30 mouse cellular contexts compared by ENCODE assay signal in genomic region chr7:46146675-46147308, GRCm38 (mm10). TPM values are rescaled to one million over a fixed set of nuclear protein-coding genes. Genes with fewer than 3 reads are reported as not detected.
DNase-seq lines count a peak whose midpoint lies in the region; ATAC-seq and TF ChIP-seq lines count a peak whose summit lies in the region.
"Had no signal": no experiment of that assay in that cellular context is flagged by ENCODE, and none has a peak within 500 bp of the region (broad histone marks: within the 10 kb centered on the region; RNA-seq: fewer than 3 reads in every experiment).

No protein-coding gene starts in this region.

- no peaks in the 10 kb centered on the region for H3K9me3 ChIP-seq in forebrain, embryonic 12.5 days
- no peaks in the 10 kb centered on the region for H3K9me3 ChIP-seq in forebrain, embryonic 11.5 days (ENCODE audit: control insufficient read depth, low read length)
- H3K9me3 ChIP-seq in hindbrain, embryonic 15.5 days: no peaks in the 10 kb centered on the region
- H3K9me3 ChIP-seq in hindbrain, postnatal 0 days (ENCODE audit: low read length): no peaks in the 10 kb centered on the region
- no peaks in the 10 kb centered on the region for H3K9me3 ChIP-seq in forebrain, embryonic 15.5 days
- H3K9me3 ChIP-seq in midbrain, postnatal 0 days (ENCODE audit: low read length): no peaks in the 10 kb centered on the region
- H3K9me3 ChIP-seq: embryonic facial prominence, embryonic 10.5 days; embryonic facial prominence, embryonic 15.5 days; heart, embryonic 12.5 days; limb, embryonic 12.5 days; liver, embryonic 15.5 days; lung, embryonic 15.5 days had no signal

- H3K27me3 ChIP-seq in forebrain, embryonic 12.5 days: no peaks in the 10 kb centered on the region; the same call in 1 of the 2 replicates
- H3K27me3 ChIP-seq in forebrain, embryonic 11.5 days (ENCODE audit: control insufficient read depth, insufficient read depth, low read length): no peaks in the 10 kb centered on the region
- no peaks in the 10 kb centered on the region for H3K27me3 ChIP-seq in hindbrain, embryonic 15.5 days
- H3K27me3 ChIP-seq in hindbrain, postnatal 0 days (ENCODE audit: insufficient read depth, low read length): no peaks in the 10 kb centered on the region
- no peaks in the 10 kb centered on the region for H3K27me3 ChIP-seq in forebrain, embryonic 15.5 days
- no peaks in the 10 kb centered on the region for H3K27me3 ChIP-seq in midbrain, postnatal 0 days (ENCODE audit: insufficient read depth, low read length)
- H3K27me3 ChIP-seq: embryonic facial prominence, embryonic 15.5 days; heart, embryonic 12.5 days; limb, embryonic 12.5 days; liver, embryonic 15.5 days; lung, embryonic 15.5 days had no signal

- WGBS in forebrain, embryonic 12.5 days: 55% methylated on average over 7 of the region's 7 CpGs
- WGBS in forebrain, embryonic 11.5 days: 81% methylated on average over 7 of the region's 7 CpGs
- 52% methylated on average over 7 of the region's 7 CpGs for WGBS in hindbrain, embryonic 15.5 days
- WGBS in hindbrain, postnatal 0 days: 47% methylated on average over 7 of the region's 7 CpGs
- 42% methylated on average over 7 of the region's 7 CpGs for WGBS in forebrain, embryonic 15.5 days
- 50% methylated on average over 7 of the region's 7 CpGs for WGBS in midbrain, postnatal 0 days

- TF ChIP-seq CTCF in hindbrain, postnatal 0 days (IDR thresholded peaks at IDR 0.05; ENCODE audit: low read depth): no peak
- no peak for TF ChIP-seq CTCF in midbrain, postnatal 0 days (IDR thresholded peaks at IDR 0.05)

- H3K27ac ChIP-seq in forebrain, embryonic 12.5 days: peak overlapping the region; percentile 65
- H3K27ac ChIP-seq in forebrain, embryonic 11.5 days (ENCODE audit: low read depth, low read length): no peak overlapping the region
- 0 out of 2 replicates have a peak overlapping the region, but pooled peaks have one; percentile 27 for H3K27ac ChIP-seq in hindbrain, embryonic 15.5 days (replicated peaks)
- no peak overlapping the region; the same call in 1 of the 2 replicates for H3K27ac ChIP-seq in hindbrain, postnatal 0 days
- peak overlapping the region; percentile 81 for H3K27ac ChIP-seq in forebrain, embryonic 15.5 days (replicated peaks)
- H3K27ac ChIP-seq in midbrain, postnatal 0 days (ENCODE audit: low read depth, low read length): 0 out of 2 replicates have a peak overlapping the region, but pooled peaks have one; percentile 27
- H3K27ac ChIP-seq: embryonic facial prominence, embryonic 10.5 days; embryonic facial prominence, embryonic 15.5 days; heart, adult 2 months; layer of hippocampus, adult 2 months; left cerebral cortex, adult 2 months; limb, embryonic 12.5 days; liver, embryonic 15.5 days; lung, embryonic 15.5 days had no signal

- DNase-seq in forebrain, embryonic 11.5 days (ENCODE audit: low spot score): no peak
- DNase-seq in hindbrain, postnatal 0 days (ENCODE audit: low spot score): no peak
- DNase-seq in midbrain, postnatal 0 days (ENCODE audit: low spot score): no peak
- DNase-seq in urinary bladder, adult 2 months (ENCODE audit: low spot score): no peak
- DNase-seq: adrenal gland, adult 2 months; adrenal gland, postnatal 36 days; cerebellum, adult 2 months; cerebellum, postnatal 25 days; heart, adult 2 months; heart, postnatal 4 days; kidney, adult 18-20 months; kidney, postnatal 36 days; retina, postnatal 1 day; right cerebral cortex, postnatal 14 days had no signal

- H3K9ac ChIP-seq in forebrain, embryonic 12.5 days: no peak overlapping the region
- H3K9ac ChIP-seq in forebrain, embryonic 11.5 days (ENCODE audit: low read length): no peak overlapping the region
- no peak overlapping the region for H3K9ac ChIP-seq in hindbrain, embryonic 15.5 days
- H3K9ac ChIP-seq in hindbrain, postnatal 0 days (replicated peaks; ENCODE audit: low read length): no peak overlapping the region
- H3K9ac ChIP-seq in forebrain, embryonic 15.5 days (replicated peaks): no peak overlapping the region
- H3K9ac ChIP-seq in midbrain, postnatal 0 days (replicated peaks; ENCODE audit: low read length, poor library complexity, severe bottlenecking): no peak overlapping the region
- H3K9ac ChIP-seq: embryonic facial prominence, embryonic 15.5 days; heart, embryonic 12.5 days; limb, embryonic 12.5 days; liver, embryonic 15.5 days; lung, embryonic 15.5 days had no signal

- 0 out of 2 replicates have a peak, but pooled peaks cover 3% of the 10 kb centered on the region for H3K4me1 ChIP-seq in forebrain, embryonic 12.5 days
- no peaks in the 10 kb centered on the region for H3K4me1 ChIP-seq in forebrain, embryonic 11.5 days (replicated peaks; ENCODE audit: control insufficient read depth, insufficient read depth, low read length)
- peaks cover 10% of the 10 kb centered on the region; the same call in 1 of the 2 replicates for H3K4me1 ChIP-seq in hindbrain, embryonic 15.5 days (replicated peaks)
- H3K4me1 ChIP-seq in hindbrain, postnatal 0 days (ENCODE audit: insufficient read depth, low read length): no peaks in the 10 kb centered on the region; the same call in 1 of the 2 replicates
- H3K4me1 ChIP-seq in forebrain, embryonic 15.5 days: peaks cover 13% of the 10 kb centered on the region
- H3K4me1 ChIP-seq in midbrain, postnatal 0 days (ENCODE audit: insufficient read depth, low read length): no peaks in the 10 kb centered on the region; the same call in 1 of the 2 replicates
- H3K4me1 ChIP-seq: embryonic facial prominence, embryonic 10.5 days; embryonic facial prominence, embryonic 15.5 days; heart, embryonic 12.5 days; limb, embryonic 12.5 days; liver, embryonic 15.5 days; lung, embryonic 15.5 days had no signal

- ATAC-seq in forebrain, embryonic 12.5 days (ENCODE audit: low FRiP score): no peak
- no peak for ATAC-seq in forebrain, embryonic 11.5 days (replicated peaks; ENCODE audit: low FRiP score)
- ATAC-seq in hindbrain, embryonic 15.5 days (ENCODE audit: low FRiP score, low read depth): no peak
- ATAC-seq in hindbrain, postnatal 0 days: no peak
- peak; percentile 52 for ATAC-seq in forebrain, embryonic 15.5 days (replicated peaks)
- ATAC-seq in midbrain, postnatal 0 days (ENCODE audit: low FRiP score): 0 out of 2 replicates have a peak, but pooled peaks have one; percentile 47
- ATAC-seq: activated CD4-positive, CD25-positive, alpha-beta regulatory T cell, adult 4 months had no signal

- H3K4me3 ChIP-seq in forebrain, embryonic 12.5 days (replicated peaks): no peak overlapping the region
- H3K4me3 ChIP-seq in forebrain, embryonic 11.5 days (ENCODE audit: low read depth, low read length): no peak overlapping the region
- H3K4me3 ChIP-seq in hindbrain, embryonic 15.5 days: no peak overlapping the region
- no peak overlapping the region for H3K4me3 ChIP-seq in hindbrain, postnatal 0 days (ENCODE audit: low read length)
- no peak overlapping the region for H3K4me3 ChIP-seq in forebrain, embryonic 15.5 days
- H3K4me3 ChIP-seq in midbrain, postnatal 0 days (ENCODE audit: low read depth, low read length): no peak overlapping the region
- H3K4me3 ChIP-seq: embryonic facial prominence, embryonic 10.5 days; embryonic facial prominence, embryonic 15.5 days; heart, adult 2 months; heart, embryonic 12.5 days; layer of hippocampus, adult 2 months; left cerebral cortex, adult 2 months; limb, embryonic 12.5 days; liver, embryonic 15.5 days; lung, embryonic 15.5 days had no signal

- H3K4me2 ChIP-seq in forebrain, embryonic 12.5 days: no peak overlapping the region
- no peak overlapping the region for H3K4me2 ChIP-seq in forebrain, embryonic 11.5 days (ENCODE audit: low read depth, low read length, severe bottlenecking)
- H3K4me2 ChIP-seq in hindbrain, embryonic 15.5 days: no peak overlapping the region
- H3K4me2 ChIP-seq in hindbrain, postnatal 0 days (ENCODE audit: low read depth, low read length): no peak overlapping the region
- no peak overlapping the region for H3K4me2 ChIP-seq in forebrain, embryonic 15.5 days (replicated peaks)
- H3K4me2 ChIP-seq in midbrain, postnatal 0 days (ENCODE audit: low read depth, low read length, poor library complexity, severe bottlenecking): no peak overlapping the region
- H3K4me2 ChIP-seq: embryonic facial prominence, embryonic 15.5 days; heart, embryonic 12.5 days; limb, embryonic 12.5 days; liver, embryonic 15.5 days; lung, embryonic 15.5 days had no signal

- no peaks in the 10 kb centered on the region for H3K36me3 ChIP-seq in forebrain, embryonic 12.5 days (replicated peaks)
- no peaks in the 10 kb centered on the region for H3K36me3 ChIP-seq in forebrain, embryonic 11.5 days (ENCODE audit: control insufficient read depth, insufficient read depth, low read length)
- H3K36me3 ChIP-seq in hindbrain, embryonic 15.5 days: no peaks in the 10 kb centered on the region
- H3K36me3 ChIP-seq in hindbrain, postnatal 0 days (ENCODE audit: insufficient read depth, low read length): no peaks in the 10 kb centered on the region
- H3K36me3 ChIP-seq in forebrain, embryonic 15.5 days: no peaks in the 10 kb centered on the region
- no peaks in the 10 kb centered on the region for H3K36me3 ChIP-seq in midbrain, postnatal 0 days (ENCODE audit: insufficient read depth, low read length)
- H3K36me3 ChIP-seq: embryonic facial prominence, embryonic 10.5 days; embryonic facial prominence, embryonic 15.5 days; heart, embryonic 12.5 days; limb, embryonic 12.5 days; liver, embryonic 15.5 days; lung, embryonic 15.5 days had no signal

RNA-seq across cellular contexts. Expression of gene Abcc8, which starts 33.0 kb away (rescaled TPM):
- 1.4 and 2.5 TPM in 2 replicates for polyA plus RNA-seq in forebrain, embryonic 12.5 days (2016; fragmentation: Nextera tagmentation; extraction: Ambion mirVana)
- polyA plus RNA-seq in forebrain, embryonic 11.5 days (2014; fragmentation: Nextera tagmentation; extraction: Ambion mirVana): 0.55 and 0.79 TPM in 2 replicates
- 6.9 and 11.4 TPM in 2 replicates for polyA plus RNA-seq in hindbrain, embryonic 15.5 days (2015; fragmentation: Nextera tagmentation; extraction: Ambion mirVana)
- total RNA-seq in hindbrain, postnatal 0 days (2014; rRNA removed): 21.7 and 29.8 TPM in 2 replicates
- polyA plus RNA-seq in hindbrain, postnatal 0 days (2015; fragmentation: Nextera tagmentation; extraction: Ambion mirVana): 10.1 and 11.2 TPM in 2 replicates
- polyA plus RNA-seq in forebrain, embryonic 15.5 days (2015; fragmentation: Nextera tagmentation; extraction: Ambion mirVana): 30.1 and 31.8 TPM in 2 replicates
- total RNA-seq in midbrain, postnatal 0 days (2014; rRNA removed): 13.1 and 18.7 TPM in 2 replicates
- polyA plus RNA-seq in midbrain, postnatal 0 days (2015; fragmentation: Nextera tagmentation; extraction: Ambion mirVana): 7.2 and 9.6 TPM in 2 replicates
- polyA plus RNA-seq in urinary bladder, adult 2 months (2012; rRNA removed): 0.32 and 0.54 TPM in 2 replicates
- total RNA-seq: CH12.LX; liver, adult 2 months; megakaryocyte, adult 5-6 weeks had no signal
- polyA plus RNA-seq: activated CD4-positive, CD25-positive, alpha-beta regulatory T cell, adult 4 months; C2C12; liver, adult 2 months had no signal

RNA-seq across cellular contexts. Expression of gene Kcnj11, which starts 46.2 kb away (rescaled TPM):
- 0.46 and 0.81 TPM in 2 replicates for polyA plus RNA-seq in forebrain, embryonic 12.5 days (2016; fragmentation: Nextera tagmentation; extraction: Ambion mirVana)
- 0.20 and 0.48 TPM in 2 replicates for polyA plus RNA-seq in forebrain, embryonic 11.5 days (2014; fragmentation: Nextera tagmentation; extraction: Ambion mirVana)
- polyA plus RNA-seq in hindbrain, embryonic 15.5 days (2015; fragmentation: Nextera tagmentation; extraction: Ambion mirVana): 2.5 and 3.3 TPM in 2 replicates
- 13.2 and 18.7 TPM in 2 replicates for total RNA-seq in hindbrain, postnatal 0 days (2014; rRNA removed)
- 2.4 and 3.0 TPM in 2 replicates for polyA plus RNA-seq in hindbrain, postnatal 0 days (2015; fragmentation: Nextera tagmentation; extraction: Ambion mirVana)
- 4.8 and 5.2 TPM in 2 replicates for polyA plus RNA-seq in forebrain, embryonic 15.5 days (2015; fragmentation: Nextera tagmentation; extraction: Ambion mirVana)
- 14.4 and 26.2 TPM in 2 replicates for total RNA-seq in midbrain, postnatal 0 days (2014; rRNA removed)
- polyA plus RNA-seq in midbrain, postnatal 0 days (2015; fragmentation: Nextera tagmentation; extraction: Ambion mirVana): 2.7 and 2.9 TPM in 2 replicates
- polyA plus RNA-seq in urinary bladder, adult 2 months (2012; rRNA removed): 0.13 and 0.23 TPM in 2 replicates
- total RNA-seq: CH12.LX; liver, adult 2 months; megakaryocyte, adult 5-6 weeks had no signal
- polyA plus RNA-seq: activated CD4-positive, CD25-positive, alpha-beta regulatory T cell, adult 4 months; C2C12; liver, adult 2 months had no signal

Comparison
In these comparisons a context has a peak if more than half of its experiments do, and no peak if none do; other contexts are left out.
1. ATAC-seq: peak in forebrain, embryonic 15.5 days (single experiment) and midbrain, postnatal 0 days (single experiment); none in forebrain, embryonic 12.5 days (single experiment), forebrain, embryonic 11.5 days (single experiment), hindbrain, embryonic 15.5 days (single experiment) and hindbrain, postnatal 0 days (single experiment).
2. H3K27ac ChIP-seq: peak in forebrain, embryonic 12.5 days (single experiment), hindbrain, embryonic 15.5 days (single experiment), forebrain, embryonic 15.5 days (single experiment) and midbrain, postnatal 0 days (single experiment); none in forebrain, embryonic 11.5 days (single experiment) and hindbrain, postnatal 0 days (single experiment).